Mouse (Mus musculus) liver, postnatal 0 days (tissue): Measurements from ENCODE around the gene Laptm4a.

Experiments used
- CTCF ChIP-seq: sonication (generic); IDR thresholded peaks from 2 replicates; pipeline ENCODE4 v1.5.1; 2016; ENCODE audit warnings: antibody characterized with exemption, low read depth
- EP300 ChIP-seq: IDR thresholded peaks from 2 replicates; pipeline ENCODE4 v1.6.1; 2016; ENCODE audit warnings: antibody characterized with exemption, low read depth, mild to moderate bottlenecking

GRCm38 (mm10) chr12:8902479-8902878 is 19.0 kb upstream of the Laptm4a start:
- TF ChIP-seq EP300 (no peak), CTCF (no peak)
